Mouse (Mus musculus) embryonic facial prominence, embryonic 15.5 days (tissue): ENCODE data around the gene Prkci. TPM values are rescaled to one million over a fixed set of nuclear protein-coding genes. Genes with fewer than 3 reads are reported as not detected.

ENCODE experiments used
- ATAC-seq: fragments of 200-750 bp; cut with Nextera tagmentation; 2 replicates; pipeline ENCODE4 v1.8.0; 2017; ENCODE audit warnings: low read depth, moderate TSS enrichment; ENCODE audit not compliant: insufficient number of reproducible peaks, low FRiP score, low TSS enrichment
- H3K27ac ChIP-seq: fragments of 300-500 bp; sonication (generic); replicated peaks from 2 replicates; pipeline ENCODE4 v1.5.1; 2015; ENCODE audit warnings: mild to moderate bottlenecking, inconsistent platforms
- H3K27me3 ChIP-seq: fragments of 300-500 bp; sonication (generic); 2 replicates; pipeline ENCODE4 v1.6.1; 2015; ENCODE audit warnings: inconsistent platforms
- H3K36me3 ChIP-seq: fragments of 300-500 bp; sonication (generic); 2 replicates; pipeline ENCODE4 v1.6.1; 2015; ENCODE audit warnings: mild to moderate bottlenecking, inconsistent platforms
- H3K4me1 ChIP-seq: fragments of 300-500 bp; sonication (generic); 2 replicates; pipeline ENCODE4 v1.6.1; 2015; ENCODE audit warnings: inconsistent platforms
- H3K4me2 ChIP-seq: fragments of 300-500 bp; sonication (generic); replicated peaks from 2 replicates; pipeline ENCODE4 v1.6.1; 2015; ENCODE audit warnings: mild to moderate bottlenecking, inconsistent platforms
- H3K4me3 ChIP-seq: fragments of 300-500 bp; sonication (generic); replicated peaks from 2 replicates; pipeline ENCODE4 v1.5.1; 2015; ENCODE audit warnings: mild to moderate bottlenecking, inconsistent platforms
- H3K9ac ChIP-seq: fragments of 300-500 bp; sonication (generic); 2 replicates; pipeline ENCODE4 v1.6.1; 2015; ENCODE audit warnings: inconsistent platforms
- H3K9me3 ChIP-seq: fragments of 300-500 bp; sonication (generic); replicated peaks from 2 replicates; pipeline ENCODE4 v1.6.1; 2016; ENCODE audit warnings: inconsistent platforms
- WGBS: fragments of 180-500 bp; shearing (Covaris S2); methylation state at CpG from one replicate; pipeline ENCODE4 v1.1.7; 2015; 5-methylcytosine and 5-hydroxymethylcytosine counted together
- polyA plus RNA-seq: library from polyadenylated mRNA; unstranded; fragments of >200 nt; fragmentation: Nextera tagmentation; extraction: Ambion mirVana; gene quantifications from 2 replicates; pipeline ENCODE4 v1.2.1, GENCODE M21; 2015

Prkci gene
- polyA plus RNA-seq, 1 experiment from 2014 or later, result 35.8 TPM

- H3K36me3 ChIP-seq, result no peaks in the 10 kb centered on the region
- H3K9ac ChIP-seq, result peak overlapping the region; percentile 21; the same call in 1 of the 2 replicates
- H3K27ac ChIP-seq, result peak overlapping the region; percentile 98
- H3K9me3 ChIP-seq, result no peaks in the 10 kb centered on the region
- no peaks in the 10 kb centered on the region for H3K27me3 ChIP-seq
- H3K4me1 ChIP-seq, result peaks cover 22% of the 10 kb centered on the region
- under 1% methylated on average over 48 of the region's 58 CpGs for WGBS
- H3K4me3 ChIP-seq, result peak overlapping the region; percentile 70
- peak; percentile 72 for ATAC-seq
- peak overlapping the region; percentile 67 for H3K4me2 ChIP-seq
Observed at GRCm38 (mm10) chr3:31093627-31094351, 98.2 kb downstream of the Prkci start.

- no peaks in the 10 kb centered on the region for H3K9me3 ChIP-seq
- peak; percentile 96 for ATAC-seq
- under 1% methylated on average over 74 of the region's 109 CpGs for WGBS
- H3K27ac ChIP-seq, result peak within 1 kb of the TSS; percentile 98
- no peaks in the 10 kb centered on the region for H3K27me3 ChIP-seq
- H3K9ac ChIP-seq, result peak within 1 kb of the TSS; percentile 45
- H3K4me1 ChIP-seq, result peaks cover 26% of the 10 kb centered on the region
- H3K36me3 ChIP-seq, result no peaks in the 10 kb centered on the region
- H3K4me3 ChIP-seq, result peak within 1 kb of the TSS; percentile 70
- H3K4me2 ChIP-seq, result peak within 1 kb of the TSS; percentile 67
Observed at GRCm38 (mm10) chr3:31094531-31095178, 99.1 kb downstream of the Prkci start, which contains the start of gene Skil. TSS of gene Skil (plus strand) at chr3:31095058.

- no peaks in the 10 kb centered on the region for H3K9me3 ChIP-seq
- ATAC-seq, result no peak; the same call in 1 of the 2 replicates
- no peaks in the 10 kb centered on the region for H3K36me3 ChIP-seq
- H3K4me3 ChIP-seq, result peak overlapping the region; percentile 70
- H3K4me1 ChIP-seq, result peaks cover 30% of the 10 kb centered on the region
- H3K4me2 ChIP-seq, result peak overlapping the region; percentile 67
- under 1% methylated on average over 35 of the region's 39 CpGs for WGBS
- H3K27ac ChIP-seq, result peak overlapping the region; percentile 98
- peak overlapping the region; percentile 45 for H3K9ac ChIP-seq
- H3K27me3 ChIP-seq, result no peaks in the 10 kb centered on the region
Observed at GRCm38 (mm10) chr3:31095179-31095490, 99.6 kb downstream of the Prkci start.

GRCm38 (mm10) chr3:31095491-31096154 is 100.1 kb downstream of the Prkci start:
- H3K4me1 ChIP-seq, result peaks cover 31% of the 10 kb centered on the region
- under 1% methylated on average over 31 of the region's 33 CpGs for whole genome bisulfite sequencing
- no peaks in the 10 kb centered on the region for H3K9me3 ChIP-seq
- H3K27ac ChIP-seq, result peak overlapping the region; percentile 98
- no peaks in the 10 kb centered on the region for H3K27me3 ChIP-seq
- H3K4me3 ChIP-seq, result peak overlapping the region; percentile 70
- H3K4me2 ChIP-seq, result peak overlapping the region; percentile 67
- ATAC-seq, result 0 out of 2 replicates have a peak, but pooled peaks have one; percentile 4
- H3K36me3 ChIP-seq, result no peaks in the 10 kb centered on the region
- peak overlapping the region; percentile 45 for H3K9ac ChIP-seq

GRCm38 (mm10) chr3:31096155-31097101 is 100.9 kb downstream of the Prkci start:
- ATAC-seq, result no peak
- H3K4me3 ChIP-seq, result peak overlapping the region; percentile 70
- peak overlapping the region; percentile 67 for H3K4me2 ChIP-seq
- peaks cover 31% of the 10 kb centered on the region for H3K4me1 ChIP-seq
- peak overlapping the region; percentile 98 for H3K27ac ChIP-seq
- H3K9me3 ChIP-seq, result no peaks in the 10 kb centered on the region
- no peak overlapping the region for H3K9ac ChIP-seq
- 34% methylated on average over 10 of the region's 10 CpGs for WGBS
- no peaks in the 10 kb centered on the region for H3K27me3 ChIP-seq
- H3K36me3 ChIP-seq, result no peaks in the 10 kb centered on the region

- Histone ChIP-seq H3K4me2 (0 out of 2 replicates have a peak overlapping the region, but pooled peaks have one; percentile 6), H3K4me3 (no peak overlapping the region), H3K9ac (no peak overlapping the region), H3K27me3 (no peaks in the 10 kb centered on the region), H3K36me3 (no peaks in the 10 kb centered on the region), H3K9me3 (no peaks in the 10 kb centered on the region), H3K4me1 (peaks cover 31% of the 10 kb centered on the region), H3K27ac (no peak overlapping the region)
- no peak for ATAC-seq
- WGBS, result 75% methylated on average over 13 of the region's 13 CpGs
Observed at GRCm38 (mm10) chr3:31097102-31097720, 101.7 kb downstream of the Prkci start.

GRCm38 (mm10) chr3:31097976-31098375 is 102.4 kb downstream of the Prkci start:
- Histone ChIP-seq H3K27ac (no peak overlapping the region), H3K27me3 (no peaks in the 10 kb centered on the region), H3K9ac (no peak overlapping the region), H3K4me2 (0 out of 2 replicates have a peak overlapping the region, but pooled peaks have one; percentile 6), H3K9me3 (no peaks in the 10 kb centered on the region), H3K4me3 (no peak overlapping the region), H3K36me3 (no peaks in the 10 kb centered on the region), H3K4me1 (peaks cover 30% of the 10 kb centered on the region)
- ATAC-seq, result no peak
- 72% methylated on average over 11 of the region's 11 CpGs for WGBS

GRCm38 (mm10) chr3:31098556-31098955 is 103.0 kb downstream of the Prkci start:
- no peaks in the 10 kb centered on the region for H3K27me3 ChIP-seq
- H3K4me1 ChIP-seq, result peaks cover 26% of the 10 kb centered on the region
- no peaks in the 10 kb centered on the region for H3K36me3 ChIP-seq
- no peak overlapping the region for H3K27ac ChIP-seq
- H3K4me3 ChIP-seq, result no peak overlapping the region
- no peaks in the 10 kb centered on the region for H3K9me3 ChIP-seq
- no peak overlapping the region for H3K4me2 ChIP-seq
- WGBS, result 87% methylated on average over 1 of the region's 1 CpGs
- ATAC-seq, result no peak
- H3K9ac ChIP-seq, result no peak overlapping the region

GRCm38 (mm10) chr3:31100026-31100425 is 104.5 kb downstream of the Prkci start:
- Histone ChIP-seq H3K27me3 (no peaks in the 10 kb centered on the region), H3K4me2 (no peak overlapping the region), H3K4me1 (peaks cover 26% of the 10 kb centered on the region), H3K9ac (no peak overlapping the region), H3K9me3 (no peaks in the 10 kb centered on the region), H3K4me3 (no peak overlapping the region), H3K36me3 (no peaks in the 10 kb centered on the region), H3K27ac (no peak overlapping the region)
- no peak for ATAC-seq
- WGBS, result 69% methylated on average over 5 of the region's 5 CpGs

- 93% methylated on average over 3 of the region's 3 CpGs for WGBS
- Histone ChIP-seq H3K9ac (no peak overlapping the region), H3K9me3 (no peaks in the 10 kb centered on the region), H3K36me3 (no peaks in the 10 kb centered on the region), H3K4me3 (no peak overlapping the region), H3K4me1 (peaks cover 26% of the 10 kb centered on the region), H3K4me2 (no peak overlapping the region), H3K27me3 (no peaks in the 10 kb centered on the region), H3K27ac (no peak overlapping the region)
- no peak for ATAC-seq
Observed at GRCm38 (mm10) chr3:31100802-31101201, 105.3 kb downstream of the Prkci start.
